Mouse (Mus musculus) embryonic facial prominence, embryonic 13.5 days (tissue): ENCODE results near the gene Psmb5. TPM values are rescaled to one million over a fixed set of nuclear protein-coding genes. Genes with fewer than 3 reads are reported as not detected.
"Not testable (repeated sequence)": the region's sequence is repeated elsewhere in the genome, so short reads cannot be mapped to it uniquely, and the experiment has no call there.

Experiments
- ATAC-seq: fragments of 200-750 bp; cut with Nextera tagmentation; 2 replicates; pipeline ENCODE4 v1.8.0; 2017; ENCODE audit warnings: low read depth; ENCODE audit not compliant: insufficient number of reproducible peaks, insufficient read depth, low FRiP score, low TSS enrichment
- H3K27ac ChIP-seq: fragments of 300-500 bp; sonication (generic); 2 replicates; pipeline ENCODE4 v1.5.1; 2015; ENCODE audit warnings: moderate library complexity, mild to moderate bottlenecking, inconsistent platforms
- H3K27me3 ChIP-seq: fragments of 300-500 bp; sonication (generic); 2 replicates; pipeline ENCODE4 v1.6.1; 2015; ENCODE audit warnings: mild to moderate bottlenecking, inconsistent platforms
- H3K36me3 ChIP-seq: fragments of 300-500 bp; sonication (generic); 2 replicates; pipeline ENCODE4 v1.6.1; 2015; ENCODE audit warnings: mild to moderate bottlenecking, inconsistent platforms
- H3K4me1 ChIP-seq: fragments of 300-500 bp; sonication (generic); 2 replicates; pipeline ENCODE4 v1.6.1; 2015; ENCODE audit warnings: inconsistent platforms
- H3K4me2 ChIP-seq: fragments of 300-500 bp; sonication (generic); 2 replicates; pipeline ENCODE4 v1.6.1; 2015; ENCODE audit warnings: moderate library complexity, mild to moderate bottlenecking, inconsistent platforms
- H3K4me3 ChIP-seq: fragments of 300-500 bp; sonication (generic); 2 replicates; pipeline ENCODE4 v1.5.1; 2015; ENCODE audit warnings: mild to moderate bottlenecking, inconsistent platforms
- H3K9ac ChIP-seq: fragments of 300-500 bp; sonication (generic); 2 replicates; pipeline ENCODE4 v1.6.1; 2015; ENCODE audit warnings: mild to moderate bottlenecking, inconsistent platforms
- H3K9me3 ChIP-seq: fragments of 300-500 bp; sonication (generic); 2 replicates; pipeline ENCODE4 v1.6.1; 2016; ENCODE audit warnings: inconsistent platforms
- WGBS: fragments of 180-500 bp; shearing (Covaris S2); methylation state at CpG from one replicate; pipeline ENCODE4 v1.1.7; 2015; ENCODE audit warnings: mixed read lengths; 5-methylcytosine and 5-hydroxymethylcytosine counted together
- polyA plus RNA-seq: library from polyadenylated mRNA; unstranded; fragments of >200 nt; fragmentation: Nextera tagmentation; extraction: Ambion mirVana; gene quantifications from 2 replicates; pipeline ENCODE4 v1.2.1, GENCODE M21; 2015

The Psmb5 gene
- polyA plus RNA-seq, 1 experiment from 2014 or later = 390 TPM

GRCm38 (mm10) chr14:54629797-54630196, 12.0 kb upstream of the Psmb5 start:
- WGBS = 81% methylated on average over 2 of the region's 2 CpGs
- Histone ChIP-seq H3K4me3 (no peak overlapping the region), H3K27ac (no peak overlapping the region), H3K36me3 (peaks cover 44% of the 10 kb centered on the region), H3K4me2 (no peak overlapping the region), H3K4me1 (0 out of 2 replicates have a peak, but pooled peaks cover 4% of the 10 kb centered on the region), H3K27me3 (no peaks in the 10 kb centered on the region), H3K9ac (no peak overlapping the region), H3K9me3 (no peaks in the 10 kb centered on the region)
- no peak for ATAC-seq

GRCm38 (mm10) chr14:54628103-54628502, 10.3 kb upstream of the Psmb5 start:
- 0 out of 2 replicates have a peak, but pooled peaks cover 4% of the 10 kb centered on the region for H3K4me1 ChIP-seq
- H3K4me3 ChIP-seq = no peak overlapping the region
- no peak overlapping the region for H3K4me2 ChIP-seq
- 80% methylated on average over 5 of the region's 5 CpGs for WGBS
- no peak overlapping the region for H3K27ac ChIP-seq
- no peaks in the 10 kb centered on the region for H3K27me3 ChIP-seq
- H3K9me3 ChIP-seq = no peaks in the 10 kb centered on the region
- peaks cover 29% of the 10 kb centered on the region for H3K36me3 ChIP-seq
- no peak overlapping the region for H3K9ac ChIP-seq
- no peak for ATAC-seq

- no peaks in the 10 kb centered on the region for H3K27me3 ChIP-seq
- H3K9me3 ChIP-seq = no peaks in the 10 kb centered on the region
- no peak overlapping the region for H3K4me3 ChIP-seq
- no peaks in the 10 kb centered on the region for H3K4me1 ChIP-seq
- WGBS = 52% methylated on average over 10 of the region's 10 CpGs
- H3K4me2 ChIP-seq = no peak overlapping the region
- peak overlapping the region; percentile 21; the same call in 1 of the 2 replicates for H3K9ac ChIP-seq
- no peaks in the 10 kb centered on the region; the same call in 1 of the 2 replicates for H3K36me3 ChIP-seq
- no peak for ATAC-seq
- H3K27ac ChIP-seq = no peak overlapping the region
Measured at GRCm38 (mm10) chr14:54624976-54625375, 7.2 kb upstream of the Psmb5 start.

GRCm38 (mm10) chr14:54623334-54623733, 5.5 kb upstream of the Psmb5 start:
- no peak for ATAC-seq
- H3K4me3 ChIP-seq = no peak overlapping the region
- 87% methylated on average over 6 of the region's 6 CpGs for WGBS
- no peak overlapping the region for H3K4me2 ChIP-seq
- no peaks in the 10 kb centered on the region for H3K27me3 ChIP-seq
- no peak overlapping the region for H3K27ac ChIP-seq
- no peak overlapping the region for H3K9ac ChIP-seq
- H3K9me3 ChIP-seq = no peaks in the 10 kb centered on the region
- H3K4me1 ChIP-seq = no peaks in the 10 kb centered on the region
- H3K36me3 ChIP-seq = no peaks in the 10 kb centered on the region

- peaks cover 11% of the 10 kb centered on the region for H3K4me1 ChIP-seq
- H3K27ac ChIP-seq = no peak within 1 kb of the TSS
- ATAC-seq = no peak
- no peak within 1 kb of the TSS for H3K9ac ChIP-seq
- 80% methylated on average over 1 of the region's 1 CpGs for WGBS
- H3K9me3 ChIP-seq = no peaks in the 10 kb centered on the region
- no peaks in the 10 kb centered on the region for H3K27me3 ChIP-seq
- no peak within 1 kb of the TSS for H3K4me3 ChIP-seq
- H3K4me2 ChIP-seq = no peak within 1 kb of the TSS
- peaks cover 4% of the 10 kb centered on the region for H3K36me3 ChIP-seq
Measured at GRCm38 (mm10) chr14:54621133-54621532, 3.3 kb upstream of the Psmb5 start, which contains the start of gene Psmb11. Gene Psmb11, plus strand, starts transcription at chr14:54621433.

- Histone ChIP-seq H3K4me3 (peak overlapping the region; percentile 77), H3K4me1 (peaks cover 13% of the 10 kb centered on the region), H3K27ac (peak overlapping the region; percentile 85), H3K36me3 (peaks cover 34% of the 10 kb centered on the region), H3K9ac (peak overlapping the region; percentile 94), H3K27me3 (no peaks in the 10 kb centered on the region), H3K4me2 (peak overlapping the region; percentile 69), H3K9me3 (no peaks in the 10 kb centered on the region)
- 0 out of 2 replicates have a peak, but pooled peaks have one; percentile 17 for ATAC-seq
- 2% methylated on average over 38 of the region's 38 CpGs for WGBS
Measured at GRCm38 (mm10) chr14:54617152-54617896, 498 bp downstream of the Psmb5 start.

GRCm38 (mm10) chr14:54616226-54616825, 1.5 kb downstream of the Psmb5 start:
- H3K4me3 ChIP-seq = peak overlapping the region; percentile 77; the same call in 1 of the 2 replicates
- H3K9me3 ChIP-seq = no peaks in the 10 kb centered on the region
- H3K36me3 ChIP-seq = peaks cover 40% of the 10 kb centered on the region
- no peaks in the 10 kb centered on the region for H3K27me3 ChIP-seq
- H3K4me1 ChIP-seq = peaks cover 13% of the 10 kb centered on the region
- H3K27ac ChIP-seq = no peak overlapping the region
- no peak overlapping the region for H3K9ac ChIP-seq
- H3K4me2 ChIP-seq = peak overlapping the region; percentile 69; the same call in 1 of the 2 replicates
- ATAC-seq = no peak
- WGBS = 89% methylated on average over 16 of the region's 16 CpGs

GRCm38 (mm10) chr14:54614130-54614529, 3.7 kb downstream of the Psmb5 start:
- H3K4me2 ChIP-seq, H3K9me3 ChIP-seq, H3K27me3 ChIP-seq, H3K4me3 ChIP-seq, ATAC-seq, H3K27ac ChIP-seq, H3K9ac ChIP-seq: not testable (repeated sequence)
- peaks cover 47% of the 10 kb centered on the region for H3K36me3 ChIP-seq
- H3K4me1 ChIP-seq = peaks cover 13% of the 10 kb centered on the region
- 91% methylated on average over 16 of the region's 16 CpGs for WGBS

GRCm38 (mm10) chr14:54610648-54611047, 7.2 kb downstream of the Psmb5 start:
- Histone ChIP-seq H3K4me3 (no peak overlapping the region), H3K36me3 (peaks cover 38% of the 10 kb centered on the region), H3K27me3 (no peaks in the 10 kb centered on the region), H3K4me2 (no peak overlapping the region), H3K27ac (no peak overlapping the region), H3K9me3 (no peaks in the 10 kb centered on the region), H3K4me1 (0 out of 2 replicates have a peak, but pooled peaks cover 4% of the 10 kb centered on the region), H3K9ac (no peak overlapping the region)
- no peak for ATAC-seq
- 80% methylated on average over 6 of the region's 6 CpGs for WGBS

GRCm38 (mm10) chr14:54609962-54610361, 7.9 kb downstream of the Psmb5 start:
- Histone ChIP-seq H3K27me3 (no peaks in the 10 kb centered on the region), H3K36me3 (peaks cover 31% of the 10 kb centered on the region), H3K27ac (no peak overlapping the region), H3K4me2 (no peak overlapping the region), H3K9ac (no peak overlapping the region), H3K9me3 (no peaks in the 10 kb centered on the region), H3K4me3 (no peak overlapping the region), H3K4me1 (0 out of 2 replicates have a peak, but pooled peaks cover 4% of the 10 kb centered on the region)
- ATAC-seq = no peak
- WGBS = 85% methylated on average over 4 of the region's 4 CpGs

GRCm38 (mm10) chr14:54609245-54609644, 8.6 kb downstream of the Psmb5 start:
- ATAC-seq = no peak
- WGBS = 51% methylated on average over 4 of the region's 4 CpGs
- H3K9ac ChIP-seq = no peak overlapping the region

More at GRCm38 (mm10) chr14:54609245-54609644, 8.6 kb downstream of the Psmb5 start:
- no peak overlapping the region; the same call in 1 of the 2 replicates for H3K27ac ChIP-seq
- no peaks in the 10 kb centered on the region for H3K9me3 ChIP-seq
- H3K36me3 ChIP-seq = peaks cover 25% of the 10 kb centered on the region
- H3K4me1 ChIP-seq = peaks cover 10% of the 10 kb centered on the region; the same call in 1 of the 2 replicates
- no peak overlapping the region for H3K4me3 ChIP-seq
- no peaks in the 10 kb centered on the region for H3K27me3 ChIP-seq
- H3K4me2 ChIP-seq = no peak overlapping the region
